ENCODE assay signal across 9 mouse cellular contexts in the genomic region with DNA sequence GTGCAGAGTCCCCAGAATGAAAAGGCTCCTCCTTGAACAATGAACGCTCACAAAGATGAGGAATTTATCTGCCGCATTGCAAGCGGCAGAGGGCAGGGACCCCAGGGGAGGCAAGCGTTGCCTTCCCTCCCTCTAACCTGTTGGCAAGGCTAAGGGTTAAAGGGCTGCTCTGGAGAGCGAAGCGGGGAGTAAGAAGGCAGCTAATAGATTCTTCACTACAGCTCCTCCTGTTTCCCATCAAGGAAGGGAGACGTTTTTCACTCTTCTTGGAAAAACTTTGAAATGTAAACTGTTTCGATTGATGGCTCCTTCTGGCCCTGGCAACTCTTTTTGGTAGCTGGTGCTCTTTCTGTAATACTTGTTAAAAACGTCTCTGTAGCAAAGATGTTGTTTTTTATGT.
DNase-seq lines count a peak whose midpoint lies in the region.
"Had no signal": no experiment of that assay in that cellular context is flagged by ENCODE, and none has a peak within 500 bp of the region (broad histone marks: within the 10 kb centered on the region; RNA-seq: fewer than 3 reads in every experiment).

No protein-coding gene starts in this region.

- DNase-seq in cerebellum, postnatal 14 days: peak; percentile 1 to 4
- no peak for DNase-seq in cerebellum, adult 18-20 months
- peak; percentile 19 for DNase-seq in retina, postnatal 1 day
- DNase-seq in retina, embryonic 14.5 days (ENCODE audit: low spot score): no peak
- DNase-seq in mesoderm, embryonic 11.5 days (ENCODE audit: low read depth, low spot score): peak; percentile 34
- no peak for DNase-seq in thymus, postnatal 0 days (ENCODE audit: low spot score)
- DNase-seq in urinary bladder, postnatal 25 days (ENCODE audit: low spot score): no peak
- DNase-seq in frontal cortex, postnatal 25 days (ENCODE audit: low spot score in 2 of 2): no peak
- DNase-seq: thymus, postnatal 36 days had no signal

Comparison
In these comparisons a context has a peak if more than half of its experiments do, and no peak if none do; other contexts are left out.
1. DNase-seq: peak in cerebellum, postnatal 14 days (2 of 2), retina, postnatal 1 day (single experiment) and mesoderm, embryonic 11.5 days (single experiment); none in cerebellum, adult 18-20 months (0 of 2), retina, embryonic 14.5 days (single experiment), thymus, postnatal 0 days (single experiment), urinary bladder, postnatal 25 days (single experiment) and frontal cortex, postnatal 25 days (0 of 2).